Mouse (Mus musculus) C3H10T1/2 (cell line): ENCODE results near the gene Tceal7. TPM values are rescaled to one million over a fixed set of nuclear protein-coding genes. Genes with fewer than 3 reads are reported as not detected.

Experiments
- polyA plus RNA-seq, 2 experiments: library from polyadenylated mRNA; unstranded; fragments of >200 nt; fragmentation: generic; extraction: Trizol; gene quantifications; one replicate each; pipeline ENCODE4 v1.2.1; 2012; ENCODE audit warnings: missing spikeins in 2 of 2

The Tceal7 gene
- not detected for polyA plus RNA-seq

GRCm38 (mm10) chrX:136214729-136215677, at the start of gene Tceal7, which contains the start of gene Bex1:
Gene Tceal7 (plus strand): TSS chrX:136214779.
Gene Bex1 (minus strand): TSS chrX:136215513.

GRCm38 (mm10) chrX:136172118-136172551, 42.4 kb upstream of the Tceal7 start, which contains the start of gene Tceal8:
Gene Tceal8 (minus strand): TSS chrX:136172342.

GRCm38 (mm10) chrX:136203664-136204066, 10.9 kb upstream of the Tceal7 start, which contains the start of gene Tceal5:
Gene Tceal5 (minus strand): TSS chrX:136203876.

GRCm38 (mm10) chrX:136244574-136245229, 30.1 kb downstream of the Tceal7 start, which contains the start of gene Tceal9:
Gene Tceal9 (plus strand): TSS chrX:136245079.

GRCm38 (mm10) chrX:136269743-136270392, 55.3 kb downstream of the Tceal7 start, which contains the start of gene Bex3:
Gene Bex3 (plus strand): TSS chrX:136270253.

Other genes starting within 250 kb of the Tceal7 start
- under 1 TPM; 0.06 to 0.27 TPM for gene Arxes2, start 221.0 kb upstream of the Tceal7 start, polyA plus RNA-seq
- gene Arxes1, start 181.4 kb upstream of the Tceal7 start, polyA plus RNA-seq, result not detected
- under 1 TPM in 1 of 2 experiments, not detected in 1; 0.02 TPM for gene Bex2, start 146.5 kb upstream of the Tceal7 start, polyA plus RNA-seq
- gene Nxf3, start 129.5 kb upstream of the Tceal7 start, polyA plus RNA-seq, result under 1 TPM; 0.05 to 0.54 TPM
- gene Bex4, start 75.8 kb upstream of the Tceal7 start, polyA plus RNA-seq, result not detected
- gene Tceal8, start 42.4 kb upstream of the Tceal7 start, polyA plus RNA-seq, result 10 to 100 TPM; 23.0 to 36.2 TPM
- not detected for gene Tceal5, start 10.9 kb upstream of the Tceal7 start, polyA plus RNA-seq
- gene Bex1, start 734 bp downstream of the Tceal7 start, polyA plus RNA-seq, result under 1 TPM in 1 of 2 experiments, not detected in 1; 0.06 TPM
- gene Tceal9, start 30.3 kb downstream of the Tceal7 start, polyA plus RNA-seq, result 10 to 100 TPM; 15.1 to 99.1 TPM
- 100 to 1,000 TPM; 334 to 420 TPM for gene Bex3, start 55.5 kb downstream of the Tceal7 start, polyA plus RNA-seq